Mouse (Mus musculus) limb, embryonic 13.5 days (tissue): ENCODE results near the gene Wdr38. TPM values are rescaled to one million over a fixed set of nuclear protein-coding genes. Genes with fewer than 3 reads are reported as not detected.

ENCODE experiments used
- ATAC-seq: fragments of 200-750 bp; cut with Nextera tagmentation; 2 replicates; pipeline ENCODE4 v1.8.0; 2017; ENCODE audit warnings: low read depth, moderate number of reproducible peaks, moderate TSS enrichment; ENCODE audit not compliant: low FRiP score
- H3K27ac ChIP-seq: fragments of 300-500 bp; sonication (generic); 2 replicates; pipeline ENCODE4 v1.5.1; 2015; ENCODE audit warnings: inconsistent platforms, mild to moderate bottlenecking, moderate library complexity
- H3K27me3 ChIP-seq: fragments of 300-500 bp; sonication (generic); 2 replicates; pipeline ENCODE4 v1.6.1; 2015; ENCODE audit warnings: mild to moderate bottlenecking, inconsistent platforms
- H3K36me3 ChIP-seq: fragments of 300-500 bp; sonication (generic); 2 replicates; pipeline ENCODE4 v1.6.1; 2015; ENCODE audit warnings: inconsistent platforms, mild to moderate bottlenecking, moderate library complexity
- H3K4me1 ChIP-seq: fragments of 300-500 bp; sonication (generic); 2 replicates; pipeline ENCODE4 v1.6.1; 2015; ENCODE audit warnings: inconsistent platforms
- H3K4me2 ChIP-seq: fragments of 300-500 bp; sonication (generic); replicated peaks from 2 replicates; pipeline ENCODE4 v1.6.1; 2015; ENCODE audit warnings: inconsistent platforms, mild to moderate bottlenecking, moderate library complexity
- H3K4me3 ChIP-seq: fragments of 300-500 bp; sonication (generic); 2 replicates; pipeline ENCODE4 v1.5.1; 2015; ENCODE audit warnings: moderate library complexity, mild to moderate bottlenecking, inconsistent platforms
- H3K9ac ChIP-seq: fragments of 300-500 bp; sonication (generic); 2 replicates; pipeline ENCODE4 v1.6.1; 2015; ENCODE audit warnings: mild to moderate bottlenecking, inconsistent platforms
- H3K9me3 ChIP-seq: fragments of 300-500 bp; sonication (generic); 2 replicates; pipeline ENCODE4 v1.6.1; 2016; ENCODE audit warnings: inconsistent platforms
- WGBS: fragments of 180-500 bp; shearing (Covaris S2); methylation state at CpG from one replicate; pipeline ENCODE4 v1.1.7; 2015; 5-methylcytosine and 5-hydroxymethylcytosine counted together
- polyA plus RNA-seq: library from polyadenylated mRNA; unstranded; fragments of >200 nt; fragmentation: Nextera tagmentation; extraction: Ambion mirVana; gene quantifications from 2 replicates; pipeline ENCODE4 v1.2.1, GENCODE M21; 2015

The Wdr38 gene
- polyA plus RNA-seq, 1 experiment from 2014 or later = 1.9 TPM

DNA sequence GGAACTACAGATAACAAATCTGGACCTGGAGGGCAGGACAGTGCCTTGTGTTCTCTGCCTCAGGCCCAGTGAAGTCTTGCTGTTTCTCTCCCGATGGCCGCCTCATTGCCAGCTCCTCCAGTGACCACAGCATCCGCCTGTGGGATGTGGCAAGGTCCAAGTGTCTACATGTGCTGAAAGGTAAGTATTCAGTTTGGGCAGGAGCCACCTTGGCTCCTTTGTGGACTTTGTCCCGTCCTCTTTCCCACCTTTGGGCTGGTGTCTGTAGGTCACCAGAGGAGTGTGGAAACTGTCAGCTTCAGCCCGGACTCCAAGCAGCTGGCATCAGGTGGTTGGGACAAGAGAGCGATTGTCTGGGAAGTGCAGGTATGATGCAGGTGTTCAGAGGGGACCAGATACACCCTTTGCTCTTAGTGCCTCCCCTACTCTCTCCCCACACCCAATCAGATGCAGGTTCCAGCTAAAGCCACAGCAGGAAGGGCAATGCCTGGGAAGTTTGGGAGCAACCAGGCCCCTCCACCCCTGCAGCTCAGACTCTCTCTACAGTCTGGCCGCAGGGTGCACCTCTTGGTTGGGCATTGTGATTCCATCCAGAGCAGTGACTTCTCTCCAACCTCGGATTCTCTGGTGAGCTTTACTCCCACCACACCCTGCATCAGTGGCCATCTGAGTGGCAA lies 2.8 kb downstream of the Wdr38 start:
- no peak overlapping the region for H3K4me2 ChIP-seq
- peaks cover 25% of the 10 kb centered on the region for H3K4me1 ChIP-seq
- 67% methylated on average over 8 of the region's 8 CpGs for WGBS
- H3K27me3 ChIP-seq = no peaks in the 10 kb centered on the region
- no peak for ATAC-seq
- no peak overlapping the region for H3K4me3 ChIP-seq
- no peak overlapping the region for H3K27ac ChIP-seq
- H3K36me3 ChIP-seq = peaks cover 47% of the 10 kb centered on the region
- no peak overlapping the region for H3K9ac ChIP-seq
- H3K9me3 ChIP-seq = no peaks in the 10 kb centered on the region

DNA sequence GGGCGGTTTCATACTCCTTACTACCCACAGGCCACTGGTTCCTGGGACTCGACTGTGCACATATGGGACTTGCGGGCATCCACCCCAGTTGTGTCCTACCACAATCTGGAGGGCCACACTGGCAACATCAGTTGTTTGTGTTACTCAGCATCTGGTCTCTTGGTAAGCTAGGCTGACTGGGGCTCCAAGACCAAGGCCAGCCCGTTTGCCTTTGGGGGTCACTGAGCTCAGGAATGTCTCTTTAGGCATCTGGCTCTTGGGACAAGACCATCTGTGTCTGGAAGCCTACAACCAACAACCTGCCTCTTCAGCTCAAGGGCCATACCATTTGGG lies 3.3 kb downstream of the Wdr38 start:
- no peaks in the 10 kb centered on the region for H3K27me3 ChIP-seq
- no peak overlapping the region for H3K27ac ChIP-seq
- ATAC-seq = no peak
- peaks cover 25% of the 10 kb centered on the region for H3K4me1 ChIP-seq
- no peak overlapping the region for H3K4me2 ChIP-seq
- H3K4me3 ChIP-seq = no peak overlapping the region
- H3K9me3 ChIP-seq = no peaks in the 10 kb centered on the region
- 86% methylated on average over 4 of the region's 4 CpGs for WGBS
- peaks cover 47% of the 10 kb centered on the region for H3K36me3 ChIP-seq
- H3K9ac ChIP-seq = no peak overlapping the region

DNA sequence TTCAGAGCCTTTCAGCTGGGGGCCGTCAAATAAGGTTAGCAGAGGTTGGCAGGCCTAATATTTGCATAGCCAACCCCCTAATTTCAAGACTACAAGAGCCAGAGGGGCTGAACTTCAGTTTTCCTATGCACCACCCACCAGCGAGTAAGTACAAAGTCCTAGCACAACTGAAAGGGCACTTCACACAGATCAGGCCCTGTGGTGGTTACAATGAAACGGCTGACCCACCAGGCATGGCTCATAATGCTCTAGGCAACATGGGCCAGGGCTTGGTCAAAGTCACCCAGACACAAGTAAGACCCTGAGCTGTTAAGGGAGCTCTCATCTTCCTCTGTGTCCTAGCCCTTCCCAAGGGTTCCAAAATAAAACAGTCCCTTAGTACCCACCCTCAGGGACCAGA lies 4.6 kb downstream of the Wdr38 start:
- no peaks in the 10 kb centered on the region for H3K9me3 ChIP-seq
- WGBS = 79% methylated on average over 3 of the region's 3 CpGs
- H3K4me2 ChIP-seq = no peak overlapping the region
- no peak overlapping the region for H3K4me3 ChIP-seq
- H3K4me1 ChIP-seq = peaks cover 35% of the 10 kb centered on the region
- no peak overlapping the region for H3K27ac ChIP-seq
- no peak overlapping the region for H3K9ac ChIP-seq
- no peak for ATAC-seq
- no peaks in the 10 kb centered on the region for H3K27me3 ChIP-seq
- H3K36me3 ChIP-seq = peaks cover 47% of the 10 kb centered on the region

DNA sequence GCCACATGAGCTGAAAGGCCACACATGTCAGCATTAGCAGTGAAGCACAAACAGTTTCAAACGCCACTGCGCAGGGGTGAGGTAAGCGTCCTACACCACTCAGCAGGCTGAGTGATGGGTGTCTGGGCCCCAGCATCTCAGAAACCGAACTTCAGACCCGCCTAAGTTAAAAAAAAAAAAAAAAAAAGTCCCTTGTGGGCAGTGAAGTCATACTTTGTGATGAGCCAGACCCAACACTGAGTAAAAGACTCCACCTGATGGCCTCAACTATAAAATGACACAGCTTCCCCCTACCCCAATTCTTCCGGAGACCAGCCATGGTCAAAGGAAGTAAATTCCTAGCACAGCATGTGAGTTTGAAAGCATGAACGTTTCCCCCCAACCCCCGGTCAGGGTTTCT lies 5.8 kb downstream of the Wdr38 start:
- Histone ChIP-seq H3K9me3 (no peaks in the 10 kb centered on the region), H3K27me3 (no peaks in the 10 kb centered on the region), H3K4me2 (peak overlapping the region; percentile 98), H3K27ac (no peak overlapping the region), H3K4me1 (peaks cover 34% of the 10 kb centered on the region), H3K9ac (peak overlapping the region; percentile 50), H3K4me3 (peak overlapping the region; percentile 79), H3K36me3 (peaks cover 47% of the 10 kb centered on the region)
- 57% methylated on average over 8 of the region's 8 CpGs for WGBS
- no peak for ATAC-seq

DNA sequence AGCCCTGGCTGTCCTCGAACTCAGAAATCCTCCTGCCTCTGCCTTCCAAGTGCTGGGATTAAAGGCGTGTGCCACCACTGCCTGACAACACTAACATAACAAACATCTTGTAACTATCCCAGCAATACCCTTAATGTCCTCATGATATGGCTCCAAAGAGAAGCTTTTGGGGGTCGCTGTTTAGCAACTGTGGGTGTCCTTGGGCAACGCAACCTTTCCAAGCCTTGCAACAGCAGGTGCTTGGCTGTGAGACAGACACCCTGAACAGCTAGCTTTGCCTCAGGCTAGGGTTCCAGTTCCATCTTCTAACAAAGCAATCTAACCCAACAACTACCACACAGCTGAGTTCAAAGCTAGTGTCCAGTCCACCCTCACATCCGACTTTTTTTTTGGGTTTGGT lies 6.2 kb downstream of the Wdr38 start:
- no peak for ATAC-seq
- no peak overlapping the region for H3K27ac ChIP-seq
- peaks cover 34% of the 10 kb centered on the region for H3K4me1 ChIP-seq
- peak overlapping the region; percentile 95 for H3K9ac ChIP-seq
- H3K9me3 ChIP-seq = no peaks in the 10 kb centered on the region
- no peaks in the 10 kb centered on the region for H3K27me3 ChIP-seq
- H3K4me2 ChIP-seq = peak overlapping the region; percentile 98
- peak overlapping the region; percentile 79 for H3K4me3 ChIP-seq
- peaks cover 47% of the 10 kb centered on the region for H3K36me3 ChIP-seq
- WGBS = 75% methylated on average over 5 of the region's 5 CpGs

DNA sequence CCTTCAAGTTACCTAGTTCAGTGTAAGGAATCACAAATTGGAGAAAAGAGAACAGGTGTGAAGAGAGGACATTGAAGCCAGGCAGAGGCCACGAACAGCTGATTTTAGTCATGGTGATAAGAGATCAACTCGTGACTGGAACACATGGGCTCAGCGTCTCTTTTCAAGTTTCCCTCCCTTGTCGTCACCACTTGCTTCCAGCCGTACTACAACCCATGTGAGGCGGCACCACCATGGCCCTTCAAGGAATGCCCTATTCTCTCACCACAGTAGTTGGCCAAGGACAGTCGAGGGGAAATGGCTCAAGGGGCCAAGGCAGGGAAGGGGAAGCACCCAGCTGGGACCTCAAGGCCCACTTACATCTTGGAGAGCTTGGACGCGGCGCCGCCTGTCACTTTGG lies 7.1 kb downstream of the Wdr38 start:
- H3K4me3 ChIP-seq = peak overlapping the region; percentile 79
- H3K4me1 ChIP-seq = peaks cover 42% of the 10 kb centered on the region
- H3K27me3 ChIP-seq = no peaks in the 10 kb centered on the region
- H3K36me3 ChIP-seq = peaks cover 46% of the 10 kb centered on the region
- H3K9me3 ChIP-seq = no peaks in the 10 kb centered on the region
- H3K9ac ChIP-seq = peak overlapping the region; percentile 95
- WGBS = 2% methylated on average over 11 of the region's 11 CpGs
- H3K4me2 ChIP-seq = peak overlapping the region; percentile 98
- no peak for ATAC-seq
- H3K27ac ChIP-seq = peak overlapping the region; percentile 88; the same call in 1 of the 2 replicates

DNA sequence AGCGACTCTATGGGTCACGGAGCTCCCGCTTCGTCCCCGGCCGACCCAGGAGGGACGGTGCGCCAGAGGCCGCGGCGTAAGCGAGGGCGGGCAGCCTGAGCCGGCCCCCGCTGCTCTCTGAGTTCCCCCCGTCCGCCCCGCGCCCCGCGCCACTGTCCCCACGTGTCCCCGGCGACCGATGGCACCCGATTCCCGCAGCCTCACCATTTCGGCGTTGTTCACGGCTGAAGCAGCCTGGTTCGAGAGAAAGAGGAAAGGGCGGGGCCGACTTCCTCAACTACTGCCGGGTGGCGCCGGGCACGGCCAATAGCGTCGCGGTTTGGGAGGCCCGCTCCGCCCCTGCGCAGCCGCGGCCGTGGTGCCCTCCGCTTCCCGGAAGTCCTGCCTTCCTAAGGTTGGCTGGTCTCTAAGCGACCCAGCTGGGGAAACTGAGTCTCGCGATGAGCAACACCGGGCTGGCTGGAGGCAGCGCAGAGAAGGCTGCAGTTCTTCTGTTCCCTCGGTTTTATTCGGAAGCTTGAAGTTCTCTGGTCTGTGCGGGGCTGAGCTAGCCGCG lies 7.7 kb downstream of the Wdr38 start, which contains the start of gene Arpc5l:
TSS of gene Arpc5l (plus strand) at position 469 of the 556 bp plus-strand sequence.
- peaks cover 40% of the 10 kb centered on the region for H3K36me3 ChIP-seq
- peaks cover 47% of the 10 kb centered on the region for H3K4me1 ChIP-seq
- WGBS = under 1% methylated on average over 58 of the region's 58 CpGs
- peak within 1 kb of the TSS; percentile 95 for H3K9ac ChIP-seq
- peak; percentile 85 for ATAC-seq
- H3K4me3 ChIP-seq = peak within 1 kb of the TSS; percentile 79
- no peaks in the 10 kb centered on the region for H3K27me3 ChIP-seq
- H3K4me2 ChIP-seq = peak within 1 kb of the TSS; percentile 98
- peak within 1 kb of the TSS; percentile 88 for H3K27ac ChIP-seq
- no peaks in the 10 kb centered on the region for H3K9me3 ChIP-seq

DNA sequence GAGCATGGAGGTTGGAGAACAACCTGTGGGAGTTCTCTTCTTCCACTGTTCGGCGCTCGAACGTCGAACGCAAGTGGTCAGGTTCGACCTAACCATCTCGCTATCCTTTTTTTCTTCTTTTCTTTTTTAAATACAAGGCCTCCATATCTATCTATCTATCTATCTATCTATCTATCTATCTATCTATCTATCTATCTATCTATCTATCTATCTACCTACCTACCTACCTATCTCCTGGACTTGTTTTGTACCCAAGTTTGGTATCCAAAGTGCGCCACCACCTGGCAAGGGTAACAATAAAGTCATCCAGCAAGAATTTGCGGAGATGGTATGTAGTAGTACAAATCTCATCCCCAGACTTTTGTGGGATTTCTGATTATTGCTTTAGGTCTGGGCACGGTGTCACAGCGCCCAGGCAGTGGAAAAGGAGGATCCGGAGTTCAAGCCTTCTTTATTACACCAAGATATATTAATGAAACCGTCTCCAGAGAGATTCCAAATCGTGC lies 8.4 kb downstream of the Wdr38 start, which contains the start of gene Rpl35:
TSS of gene Rpl35 (minus strand) at position 51 of the 506 bp plus-strand sequence.
- peak within 1 kb of the TSS; percentile 98 for H3K4me2 ChIP-seq
- peak within 1 kb of the TSS; percentile 88 for H3K27ac ChIP-seq
- H3K27me3 ChIP-seq = no peaks in the 10 kb centered on the region
- 0 out of 2 replicates have a peak, but pooled peaks have one; percentile 1 for ATAC-seq
- peaks cover 33% of the 10 kb centered on the region for H3K36me3 ChIP-seq
- peak within 1 kb of the TSS; percentile 79 for H3K4me3 ChIP-seq
- H3K9me3 ChIP-seq = no peaks in the 10 kb centered on the region
- H3K4me1 ChIP-seq = peaks cover 47% of the 10 kb centered on the region
- WGBS = 13% methylated on average over 15 of the region's 15 CpGs
- H3K9ac ChIP-seq = peak within 1 kb of the TSS; percentile 95

DNA sequence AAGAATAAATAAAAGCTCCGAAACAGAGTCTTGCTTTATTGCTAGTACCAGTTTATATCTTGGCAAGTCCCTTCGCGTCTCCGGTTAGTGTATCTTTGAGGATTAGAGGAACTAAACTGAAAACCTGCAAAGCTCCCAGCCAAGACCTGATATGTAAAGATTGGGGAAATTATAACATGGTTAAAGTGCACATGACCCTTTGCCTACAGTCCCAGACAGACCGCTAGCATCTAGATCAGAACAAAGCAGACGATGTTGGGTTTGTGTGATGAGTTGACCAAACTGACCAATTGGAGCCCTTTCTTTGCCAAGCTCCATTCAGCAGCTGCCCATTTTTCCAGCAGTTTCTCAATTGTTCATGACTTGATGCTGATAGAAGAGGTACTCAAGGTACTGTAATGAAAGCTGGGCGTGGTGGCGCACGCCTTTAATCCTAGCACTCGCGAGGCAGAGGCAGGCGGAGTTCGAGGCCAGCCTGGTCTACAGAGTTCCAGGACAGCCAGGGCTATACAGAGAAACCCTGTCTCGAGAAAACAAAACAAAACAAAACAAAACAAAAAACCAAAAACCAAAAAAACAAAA lies 9.0 kb downstream of the Wdr38 start:
- Histone ChIP-seq H3K4me1 (peaks cover 47% of the 10 kb centered on the region), H3K4me2 (peak overlapping the region; percentile 98), H3K9ac (0 out of 2 replicates have a peak overlapping the region, but pooled peaks have one; percentile 95), H3K36me3 (peaks cover 27% of the 10 kb centered on the region), H3K4me3 (peak overlapping the region; percentile 79), H3K27me3 (no peaks in the 10 kb centered on the region), H3K27ac (no peak overlapping the region), H3K9me3 (no peaks in the 10 kb centered on the region)
- 87% methylated on average over 14 of the region's 14 CpGs for WGBS
- no peak for ATAC-seq

DNA sequence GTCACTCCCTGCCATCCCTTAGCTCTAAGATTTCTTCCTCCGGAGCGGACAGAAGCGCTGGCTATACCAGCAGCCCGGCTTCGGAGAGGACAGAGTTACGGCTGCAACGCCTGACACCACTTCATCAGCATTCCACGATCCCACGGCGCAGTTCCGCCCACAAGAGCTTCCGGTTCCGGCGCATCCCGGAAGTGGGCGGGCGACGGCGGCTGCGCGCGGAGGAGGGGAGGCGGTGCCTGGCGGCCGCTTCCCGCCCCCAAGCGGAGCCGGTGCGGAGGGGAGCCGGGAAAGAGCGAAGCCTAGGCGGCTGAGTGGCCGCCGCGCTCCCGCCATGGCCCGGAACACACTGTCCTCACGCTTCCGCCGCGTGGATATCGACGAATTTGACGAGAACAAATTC lies 10.6 kb downstream of the Wdr38 start:
- Histone ChIP-seq H3K36me3 (peaks cover 25% of the 10 kb centered on the region), H3K4me1 (peaks cover 43% of the 10 kb centered on the region), H3K9ac (peak overlapping the region; percentile 90), H3K4me2 (peak overlapping the region; percentile 91), H3K9me3 (no peaks in the 10 kb centered on the region), H3K4me3 (peak overlapping the region; percentile 66), H3K27me3 (no peaks in the 10 kb centered on the region), H3K27ac (peak overlapping the region; percentile 89)
- under 1% methylated on average over 41 of the region's 44 CpGs for WGBS
- ATAC-seq = peak; percentile 89

DNA sequence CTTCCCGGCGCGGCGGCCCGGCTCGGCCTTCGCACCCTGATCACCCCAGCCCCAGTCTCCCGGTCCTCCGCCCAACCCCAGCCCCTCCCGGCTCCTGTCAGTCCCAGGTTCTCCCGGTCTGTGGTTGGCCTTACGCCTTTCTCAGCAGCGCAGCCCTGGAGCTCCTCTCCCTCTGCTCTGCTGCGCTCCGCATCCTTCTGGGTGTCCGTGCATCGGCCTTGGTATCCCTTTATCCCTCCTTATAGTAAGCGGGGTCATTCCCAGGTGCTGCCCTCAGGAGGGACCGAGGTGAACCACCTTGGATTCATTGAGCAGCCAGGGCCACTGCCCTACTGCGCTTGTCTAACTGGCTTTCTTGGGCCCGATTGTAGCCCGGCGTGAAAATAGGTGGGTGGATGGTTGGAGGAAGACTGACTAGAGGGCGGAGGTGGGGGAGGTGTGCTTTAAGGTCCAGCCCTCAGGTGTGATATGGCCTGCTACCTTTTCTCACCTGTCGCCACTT lies 11.1 kb downstream of the Wdr38 start:
- Histone ChIP-seq H3K27me3 (no peaks in the 10 kb centered on the region), H3K9ac (peak overlapping the region; percentile 90), H3K36me3 (peaks cover 25% of the 10 kb centered on the region), H3K27ac (peak overlapping the region; percentile 89), H3K9me3 (no peaks in the 10 kb centered on the region), H3K4me2 (peak overlapping the region; percentile 91), H3K4me3 (peak overlapping the region; percentile 66), H3K4me1 (peaks cover 37% of the 10 kb centered on the region)
- under 1% methylated on average over 25 of the region's 25 CpGs for WGBS
- peak; percentile 48 for ATAC-seq

DNA sequence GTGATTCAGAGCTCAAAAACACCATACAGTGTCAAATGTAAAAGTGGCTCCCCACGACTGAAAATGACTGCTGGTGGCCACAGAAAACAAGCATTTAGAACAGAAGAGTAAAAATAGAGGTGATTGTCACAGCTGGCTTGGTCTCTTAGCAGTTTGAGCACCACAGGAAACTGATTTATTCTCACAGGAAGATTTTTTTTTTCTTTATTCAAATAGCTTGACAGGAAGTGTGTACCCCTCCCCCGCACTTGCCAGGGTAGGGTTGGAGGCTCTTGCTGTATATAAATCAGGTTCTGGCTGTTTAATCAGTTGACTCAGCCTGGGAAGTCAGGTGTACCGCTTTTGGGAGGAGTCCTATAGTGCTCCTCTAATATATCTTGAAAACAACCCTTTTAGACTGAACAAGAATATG lies 11.7 kb downstream of the Wdr38 start:
- peak overlapping the region; percentile 89 for H3K27ac ChIP-seq
- H3K9ac ChIP-seq = peak overlapping the region; percentile 90

More for the DNA sequence above, 11.7 kb downstream of the Wdr38 start:
- peak overlapping the region; percentile 91 for H3K4me2 ChIP-seq
- no peaks in the 10 kb centered on the region for H3K9me3 ChIP-seq
- no peak for ATAC-seq
- peaks cover 32% of the 10 kb centered on the region for H3K4me1 ChIP-seq
- 26% methylated on average over 3 of the region's 3 CpGs for WGBS
- no peaks in the 10 kb centered on the region for H3K27me3 ChIP-seq
- H3K4me3 ChIP-seq = peak overlapping the region; percentile 66
- peaks cover 25% of the 10 kb centered on the region for H3K36me3 ChIP-seq
